Mouse (Mus musculus): ENCODE measurements around the gene Lrsam1.

DNA sequence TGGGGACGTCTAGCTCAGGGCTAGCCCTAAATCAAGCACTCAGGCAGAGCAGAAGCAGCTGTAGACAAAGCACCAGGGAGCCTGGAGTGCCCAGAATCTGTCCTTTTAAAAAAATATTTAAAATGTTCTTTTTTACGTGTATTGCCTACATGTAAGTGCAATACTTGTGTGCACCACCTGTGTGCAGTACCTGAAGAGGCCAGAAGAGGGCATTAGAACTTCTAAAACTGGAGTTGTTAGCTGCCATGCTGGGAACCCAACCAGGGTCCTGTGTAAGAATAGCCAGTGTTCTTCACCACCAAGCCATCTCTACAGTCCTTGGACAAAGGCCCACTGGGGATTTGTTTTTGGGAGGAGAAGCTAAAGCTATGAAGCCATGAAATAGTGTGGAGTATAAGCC is 6.8 kb downstream of the Lrsam1 start:
- TF ChIP-seq ZNF384 (IDR thresholded peaks at IDR 0.05; ENCODE audit: low read depth, low read length) (no peak), EP300 (IDR thresholded peaks at IDR 0.05; ENCODE audit: low read length) (no peak), CTCF (conservative IDR thresholded peaks at IDR 0.05 in 1 of 2, IDR thresholded peaks at IDR 0.05 in 1 of 2; ENCODE audit: low read depth in 2 of 2, low read length in 2 of 2) (peak in 1 of 2 experiments; percentile 14; a peak in 1 of 4 replicates), MYC (IDR thresholded peaks at IDR 0.05; ENCODE audit: low read depth, low read length) (no peak), KAT2A (IDR thresholded peaks at IDR 0.05; ENCODE audit: insufficient replicate concordance, low read length) (no peak), USF1 (IDR thresholded peaks at IDR 0.05; ENCODE audit: low read depth, low read length) (no peak), ZKSCAN1 (IDR thresholded peaks at IDR 0.05; ENCODE audit: borderline replicate concordance, low read depth, low read length) (no peak), SMC3 (IDR thresholded peaks at IDR 0.05; ENCODE audit: low read depth, low read length) (no peak), POLR2A (IDR thresholded peaks at IDR 0.05; ENCODE audit: low read depth, low read length) (no peak), RCOR1 (conservative IDR thresholded peaks at IDR 0.05; ENCODE audit: low read depth, low read length) (no peak)
